Mouse (Mus musculus) midbrain, embryonic 10.5 days (tissue): ENCODE results near the gene Nup62. TPM values are rescaled to one million over a fixed set of nuclear protein-coding genes. Genes with fewer than 3 reads are reported as not detected.
"Not testable (repeated sequence)": the region's sequence is repeated elsewhere in the genome, so short reads cannot be mapped to it uniquely, and the experiment has no call there.

Source experiments
- DNase-seq: peaks from one replicate; pipeline ENCODE4 v3.0.0-alpha.2; 2017; ENCODE audit warnings: low spot score
- H3K27ac ChIP-seq: fragments of 300-500 bp; sonication (generic); replicated peaks from 2 replicates; pipeline ENCODE4 v1.5.1; 2016; ENCODE audit warnings: mild to moderate bottlenecking
- H3K27me3 ChIP-seq: fragments of 300-500 bp; sonication (generic); 2 replicates; pipeline ENCODE4 v1.6.1; 2016; ENCODE audit warnings: low read depth, mild to moderate bottlenecking; ENCODE audit not compliant: poor library complexity, severe bottlenecking
- H3K36me3 ChIP-seq: fragments of 300-500 bp; sonication (generic); 2 replicates; pipeline ENCODE4 v1.6.1; 2016; ENCODE audit warnings: mild to moderate bottlenecking, moderate library complexity
- H3K4me1 ChIP-seq: fragments of 300-500 bp; sonication (generic); 2 replicates; pipeline ENCODE4 v1.6.1; 2016
- H3K4me3 ChIP-seq: fragments of 300-500 bp; sonication (generic); 2 replicates; pipeline ENCODE4 v1.5.1; 2016; ENCODE audit warnings: mild to moderate bottlenecking, moderate library complexity
- H3K9me3 ChIP-seq: fragments of 300-500 bp; sonication (generic); replicated peaks from 2 replicates; pipeline ENCODE4 v1.6.1; 2016; ENCODE audit warnings: mild to moderate bottlenecking
- WGBS: fragments of 180-500 bp; shearing (Covaris S2); methylation state at CpG from one replicate; pipeline ENCODE4 v1.1.7; 2016; 5-methylcytosine and 5-hydroxymethylcytosine counted together
- polyA plus RNA-seq: library from polyadenylated mRNA; unstranded; fragments of >200 nt; fragmentation: Nextera tagmentation; extraction: Ambion mirVana; gene quantifications from 2 replicates; pipeline ENCODE4 v1.2.1, GENCODE M21; 2016

Gene Nup62
- polyA plus RNA-seq, 1 experiment from 2014 or later, result 162 TPM

GRCm38 (mm10) chr7:44863982-44864494 is 48.1 kb downstream of the Nup62 start:
- Histone ChIP-seq H3K27me3 (no peaks in the 10 kb centered on the region), H3K36me3 (peaks cover 85% of the 10 kb centered on the region), H3K4me3 (peak overlapping the region; percentile 30; the same call in 1 of the 2 replicates), H3K9me3 (no peaks in the 10 kb centered on the region), H3K4me1 (peaks cover 52% of the 10 kb centered on the region), H3K27ac (no peak overlapping the region)
- 89% methylated on average over 11 of the region's 11 CpGs for WGBS
- no peak for DNase-seq

GRCm38 (mm10) chr7:44864595-44865542 is 49.0 kb downstream of the Nup62 start:
- peaks cover 81% of the 10 kb centered on the region for H3K36me3 ChIP-seq
- H3K4me1 ChIP-seq, result peaks cover 53% of the 10 kb centered on the region
- no peaks in the 10 kb centered on the region for H3K27me3 ChIP-seq
- H3K4me3 ChIP-seq, result peak overlapping the region; percentile 30
- WGBS, result 92% methylated on average over 24 of the region's 24 CpGs
- 0 out of 2 replicates have a peak overlapping the region, but pooled peaks have one; percentile 28 for H3K27ac ChIP-seq
- DNase-seq, result no peak
- no peaks in the 10 kb centered on the region for H3K9me3 ChIP-seq

- peak overlapping the region; percentile 55; the same call in 1 of the 2 replicates for H3K27ac ChIP-seq
Measured at GRCm38 (mm10) chr7:44866276-44867009, 50.6 kb downstream of the Nup62 start.

GRCm38 (mm10) chr7:44867010-44867702 is 51.3 kb downstream of the Nup62 start:
- Histone ChIP-seq H3K27me3 (no peaks in the 10 kb centered on the region), H3K27ac (peak overlapping the region; percentile 55), H3K36me3 (peaks cover 61% of the 10 kb centered on the region), H3K4me1 (peaks cover 55% of the 10 kb centered on the region), H3K9me3 (no peaks in the 10 kb centered on the region), H3K4me3 (peak overlapping the region; percentile 98)
- DNase-seq, result no peak
- 82% methylated on average over 19 of the region's 19 CpGs for WGBS

More at GRCm38 (mm10) chr7:44866276-44867009, 50.6 kb downstream of the Nup62 start:
- H3K9me3 ChIP-seq, result no peaks in the 10 kb centered on the region
- peaks cover 55% of the 10 kb centered on the region for H3K4me1 ChIP-seq
- WGBS, result 76% methylated on average over 15 of the region's 15 CpGs
- no peak for DNase-seq
- peaks cover 68% of the 10 kb centered on the region for H3K36me3 ChIP-seq
- no peaks in the 10 kb centered on the region for H3K27me3 ChIP-seq
- H3K4me3 ChIP-seq, result peak overlapping the region; percentile 98

GRCm38 (mm10) chr7:44867802-44868201 is 51.9 kb downstream of the Nup62 start:
- peaks cover 55% of the 10 kb centered on the region for H3K36me3 ChIP-seq
- no peak for DNase-seq
- peak overlapping the region; percentile 98 for H3K4me3 ChIP-seq
- peak overlapping the region; percentile 99 for H3K27ac ChIP-seq
- no peaks in the 10 kb centered on the region for H3K9me3 ChIP-seq
- H3K4me1 ChIP-seq, result peaks cover 57% of the 10 kb centered on the region
- WGBS, result 57% methylated on average over 9 of the region's 9 CpGs
- no peaks in the 10 kb centered on the region for H3K27me3 ChIP-seq

- Histone ChIP-seq H3K36me3 (peaks cover 48% of the 10 kb centered on the region), H3K9me3 (no peaks in the 10 kb centered on the region), H3K4me3 (peak overlapping the region; percentile 98), H3K27me3 (no peaks in the 10 kb centered on the region), H3K27ac (peak overlapping the region; percentile 99), H3K4me1 (peaks cover 62% of the 10 kb centered on the region)
- WGBS, result 7% methylated on average over 16 of the region's 16 CpGs
- no peak for DNase-seq
Measured at GRCm38 (mm10) chr7:44868465-44868864, 52.6 kb downstream of the Nup62 start.

- DNase-seq, result peak; percentile 79
- no peaks in the 10 kb centered on the region for H3K9me3 ChIP-seq
- peak overlapping the region; percentile 98 for H3K4me3 ChIP-seq
- under 1% methylated on average over 105 of the region's 108 CpGs for WGBS
- H3K4me1 ChIP-seq, result peaks cover 62% of the 10 kb centered on the region
- no peaks in the 10 kb centered on the region for H3K27me3 ChIP-seq
- H3K27ac ChIP-seq, result peak overlapping the region; percentile 99
- H3K36me3 ChIP-seq, result peaks cover 42% of the 10 kb centered on the region
Measured at GRCm38 (mm10) chr7:44868919-44869696, 53.2 kb downstream of the Nup62 start.

- WGBS, result 13% methylated on average over 29 of the region's 29 CpGs
- no peaks in the 10 kb centered on the region for H3K27me3 ChIP-seq
- H3K4me1 ChIP-seq, result peaks cover 62% of the 10 kb centered on the region
- no peaks in the 10 kb centered on the region for H3K9me3 ChIP-seq
- H3K27ac ChIP-seq, result peak within 1 kb of the TSS; percentile 99
- H3K36me3 ChIP-seq, result peaks cover 34% of the 10 kb centered on the region
- DNase-seq, result peak; percentile 95
- peak within 1 kb of the TSS; percentile 98 for H3K4me3 ChIP-seq
Measured at GRCm38 (mm10) chr7:44869697-44870528, 54.0 kb downstream of the Nup62 start, which contains the start of gene Ptov1. Ptov1 (minus strand) TSS chr7:44869788.

GRCm38 (mm10) chr7:44870614-44871013 is 54.7 kb downstream of the Nup62 start:
- H3K27ac ChIP-seq, result peak overlapping the region; percentile 99
- peaks cover 56% of the 10 kb centered on the region for H3K4me1 ChIP-seq
- H3K4me3 ChIP-seq, result peak overlapping the region; percentile 98
- no peaks in the 10 kb centered on the region for H3K27me3 ChIP-seq
- 84% methylated on average over 6 of the region's 6 CpGs for WGBS
- no peaks in the 10 kb centered on the region for H3K9me3 ChIP-seq
- peaks cover 30% of the 10 kb centered on the region for H3K36me3 ChIP-seq
- no peak for DNase-seq

GRCm38 (mm10) chr7:44871181-44871580 is 55.3 kb downstream of the Nup62 start:
- H3K9me3 ChIP-seq, result no peaks in the 10 kb centered on the region
- H3K4me3 ChIP-seq, result peak overlapping the region; percentile 16; the same call in 1 of the 2 replicates
- DNase-seq, result no peak
- no peaks in the 10 kb centered on the region for H3K27me3 ChIP-seq
- WGBS, result 60% methylated on average over 1 of the region's 1 CpGs
- peaks cover 50% of the 10 kb centered on the region for H3K4me1 ChIP-seq
- H3K27ac ChIP-seq, result no peak overlapping the region
- peaks cover 30% of the 10 kb centered on the region for H3K36me3 ChIP-seq

GRCm38 (mm10) chr7:44871774-44872173 is 55.9 kb downstream of the Nup62 start:
- peaks cover 30% of the 10 kb centered on the region for H3K36me3 ChIP-seq
- peaks cover 44% of the 10 kb centered on the region for H3K4me1 ChIP-seq
- WGBS, result 93% methylated on average over 2 of the region's 2 CpGs
- not testable (repeated sequence) for DNase-seq, H3K27me3 ChIP-seq, H3K4me3 ChIP-seq, H3K9me3 ChIP-seq, H3K27ac ChIP-seq
